Mouse (Mus musculus): ENCODE measurements at regions not wholly inside any gene's neighbourhood (a gene's known extent, or its start where the extent isn't known, plus 50 kb on each side); places are given as distances from the start of the nearest gene placed in this dataset.

- DNase-seq: peak; percentile 41
These were observed 285.7 kb downstream of the Rngtt start for GRCm38 (mm10) chr4:33595763-33596162.

- DNase-seq: no peak
These were observed 289.9 kb downstream of the Rngtt start for GRCm38 (mm10) chr4:33599966-33600365.

GRCm38 (mm10) chr4:33600805-33601204 is 290.7 kb downstream of the Rngtt start:
- no peak for DNase-seq

- DNase-seq: no peak
These were observed 294.5 kb downstream of the Rngtt start for GRCm38 (mm10) chr4:33604636-33605035.

GRCm38 (mm10) chr4:33639821-33640575 is 284.4 kb upstream of the Cnr1 start:
- no peak for DNase-seq

GRCm38 (mm10) chr4:33640576-33641255 is 283.7 kb upstream of the Cnr1 start:
- DNase-seq: no peak

- no peak for DNase-seq
These were observed 282.5 kb upstream of the Cnr1 start for GRCm38 (mm10) chr4:33641883-33642282.

GRCm38 (mm10) chr4:33642526-33642925 is 281.9 kb upstream of the Cnr1 start:
- DNase-seq: no peak

- no peak for DNase-seq
These were observed 279.2 kb upstream of the Cnr1 start for GRCm38 (mm10) chr4:33645217-33645616.

- DNase-seq: no peak
These were observed 273.1 kb upstream of the Cnr1 start for GRCm38 (mm10) chr4:33651292-33651691.

GRCm38 (mm10) chr4:33659766-33660165 is 264.6 kb upstream of the Cnr1 start:
- no peak for DNase-seq

GRCm38 (mm10) chr4:33660553-33660952 is 263.8 kb upstream of the Cnr1 start:
- DNase-seq: no peak

- no peak for DNase-seq
These were observed 262.5 kb upstream of the Cnr1 start for GRCm38 (mm10) chr4:33661862-33662261.

- no peak for DNase-seq
These were observed 261.4 kb upstream of the Cnr1 start for GRCm38 (mm10) chr4:33662965-33663364.

- no peak for DNase-seq
These were observed 260.5 kb upstream of the Cnr1 start for GRCm38 (mm10) chr4:33663616-33664473.

GRCm38 (mm10) chr4:33664474-33664822 is 259.9 kb upstream of the Cnr1 start:
- no peak for DNase-seq

- no peak for DNase-seq
These were observed 259.0 kb upstream of the Cnr1 start for GRCm38 (mm10) chr4:33665250-33665873.

GRCm38 (mm10) chr4:33668431-33668830 is 256.0 kb upstream of the Cnr1 start:
- no peak for DNase-seq

- DNase-seq: no peak
These were observed 249.3 kb upstream of the Cnr1 start for GRCm38 (mm10) chr4:33675044-33675443.

- DNase-seq: no peak
These were observed 245.0 kb upstream of the Cnr1 start for GRCm38 (mm10) chr4:33679351-33679750.

- DNase-seq: no peak
These were observed 238.3 kb upstream of the Cnr1 start for GRCm38 (mm10) chr4:33686135-33686534.

- DNase-seq: no peak
These were observed 237.0 kb upstream of the Cnr1 start for GRCm38 (mm10) chr4:33687434-33687833.

- no peak for DNase-seq
These were observed 231.0 kb upstream of the Cnr1 start for GRCm38 (mm10) chr4:33693441-33693840.

Measured in thymus, postnatal 4 days (tissue).